Mouse (Mus musculus) left cerebral cortex, adult 2 months (tissue): ENCODE data around the gene Fam114a1. TPM values are rescaled to one million over a fixed set of nuclear protein-coding genes. Genes with fewer than 3 reads are reported as not detected.

ENCODE experiments used
- DNase-seq, 2 experiments: peaks; one replicate each; pipeline ENCODE4 v3.0.0; 2021 to 2022; ENCODE audit warnings: low spot score in 2 of 2, mixed read lengths in 1 of 2; ENCODE audit errors: extremely low spot score in 1 of 2
- H3K27ac ChIP-seq: fragments of 200-600 bp; 2 replicates; pipeline ENCODE4 v1.8.1; 2022
- H3K4me3 ChIP-seq: fragments of 200-600 bp; 2 replicates; pipeline ENCODE4 v1.8.1; 2022
- CTCF ChIP-seq: fragments of 200-600 bp; IDR thresholded peaks from 2 replicates; pipeline ENCODE4 v1.8.1; 2022; ENCODE audit warnings: antibody characterized with exemption, mild to moderate bottlenecking, moderate library complexity
- intact Hi-C: fragments of 180-260 bp; cut with DNase I; formaldehyde crosslinking; loops from one replicate; pipeline ENCODE4 v1.15.1; 2025
- long read RNA-seq, 2 experiments: library from polyadenylated mRNA; stranded (forward); transcript quantifications; one replicate each; pipeline ENCODE4 v2.0.0; 2021; ENCODE audit warnings: borderline mapping rate in 2 of 2
- total RNA-seq, 2 experiments: library from RNA; stranded (reverse); gene quantifications; 2 replicates each; pipeline ENCODE4 v1.2.3; 2021

Gene Fam114a1
- 1 to 10 TPM; 3.7 to 4.1 TPM for total RNA-seq
- long read RNA-seq, experiment 1, partial matches to known transcripts = 1 of 5 reads
- long read RNA-seq, experiment 1, other reads (novel, unspliced or antisense) = 0 of 5 reads
- long read RNA-seq, experiment 2, partial matches to known transcripts = 0 of 4 reads
- long read RNA-seq, experiment 2, other reads (novel, unspliced or antisense) = 0 of 4 reads

- peak; percentile 34 to 39 for DNase-seq
- H3K27ac ChIP-seq = no peak within 1 kb of the TSS
- peak within 1 kb of the TSS; percentile 64 for H3K4me3 ChIP-seq
- intact Hi-C loops = loop anchor here (10.0 kb wide), 2 partner anchors 85 to 675 kb away; no protein-coding TSS in a partner anchor
- no peak for TF ChIP-seq CTCF
These were observed at the start of gene Fam114a1 for GRCm38 (mm10) chr5:64969861-64970771. TSS of gene Fam114a1 (plus strand) at chr5:64970071.

- intact Hi-C loops = no loop called here
- Histone ChIP-seq H3K27ac (no peak overlapping the region), H3K4me3 (no peak overlapping the region)
- no peak for DNase-seq
- TF ChIP-seq CTCF = no peak
These were observed 46.9 kb upstream of the Fam114a1 start for GRCm38 (mm10) chr5:64922891-64923381.

DNA sequence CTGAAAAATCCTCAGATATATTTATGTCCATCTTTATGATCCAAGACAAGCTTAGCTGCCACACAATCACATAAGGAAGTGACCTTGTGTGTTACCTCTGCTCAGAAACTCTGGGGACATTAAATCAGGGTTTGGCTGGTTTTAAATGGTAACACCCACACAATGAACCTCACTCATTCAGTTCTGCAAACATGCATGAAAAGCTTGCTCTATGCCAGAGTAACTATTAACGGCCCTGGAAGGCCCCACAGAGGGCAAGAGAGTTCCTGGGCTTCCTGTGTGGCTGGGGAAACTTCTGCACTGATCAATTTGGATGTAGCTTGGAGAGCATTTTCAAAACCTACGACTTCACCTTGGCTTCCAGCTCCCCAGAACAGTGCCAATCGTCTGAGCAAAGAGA lies 37.7 kb upstream of the Fam114a1 start:
- H3K4me3 ChIP-seq = no peak overlapping the region
- no peak for DNase-seq
- no peak overlapping the region for H3K27ac ChIP-seq
- intact Hi-C loops = no loop called here
- TF ChIP-seq CTCF = no peak

DNA sequence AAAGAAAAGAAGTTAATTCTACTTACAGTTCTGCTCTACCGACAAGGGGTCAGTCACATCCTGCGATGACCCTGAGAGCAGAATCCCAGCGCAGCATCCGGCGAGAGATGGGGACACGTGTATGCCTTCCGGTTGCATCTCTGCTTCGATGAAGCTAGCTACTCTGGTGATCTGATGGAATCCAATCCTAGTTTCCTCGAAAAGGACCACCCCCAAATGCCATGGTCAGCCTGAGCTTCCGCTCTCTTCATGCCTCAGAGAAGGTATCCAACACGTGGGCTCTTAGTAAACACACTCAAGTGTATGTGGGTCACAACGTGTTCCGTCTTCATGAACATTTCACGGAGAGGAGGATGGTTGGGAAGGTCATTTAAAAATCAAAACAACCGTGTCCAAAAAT lies 37.1 kb upstream of the Fam114a1 start:
- intact Hi-C loops = no loop called here
- Histone ChIP-seq H3K27ac (no peak overlapping the region), H3K4me3 (no peak overlapping the region)
- no peak for DNase-seq
- no peak for TF ChIP-seq CTCF

GRCm38 (mm10) chr5:64951486-64951885 lies 18.4 kb upstream of the Fam114a1 start:
- DNase-seq = no peak
- no peak overlapping the region for H3K27ac ChIP-seq
- no peak for TF ChIP-seq CTCF
- intact Hi-C loops = no loop called here
- no peak overlapping the region for H3K4me3 ChIP-seq

- intact Hi-C loops = no loop called here
- H3K4me3 ChIP-seq = no peak overlapping the region
- DNase-seq = no peak
- TF ChIP-seq CTCF = no peak
- no peak overlapping the region for H3K27ac ChIP-seq
These were observed 14.9 kb upstream of the Fam114a1 start for GRCm38 (mm10) chr5:64954931-64955330.

DNA sequence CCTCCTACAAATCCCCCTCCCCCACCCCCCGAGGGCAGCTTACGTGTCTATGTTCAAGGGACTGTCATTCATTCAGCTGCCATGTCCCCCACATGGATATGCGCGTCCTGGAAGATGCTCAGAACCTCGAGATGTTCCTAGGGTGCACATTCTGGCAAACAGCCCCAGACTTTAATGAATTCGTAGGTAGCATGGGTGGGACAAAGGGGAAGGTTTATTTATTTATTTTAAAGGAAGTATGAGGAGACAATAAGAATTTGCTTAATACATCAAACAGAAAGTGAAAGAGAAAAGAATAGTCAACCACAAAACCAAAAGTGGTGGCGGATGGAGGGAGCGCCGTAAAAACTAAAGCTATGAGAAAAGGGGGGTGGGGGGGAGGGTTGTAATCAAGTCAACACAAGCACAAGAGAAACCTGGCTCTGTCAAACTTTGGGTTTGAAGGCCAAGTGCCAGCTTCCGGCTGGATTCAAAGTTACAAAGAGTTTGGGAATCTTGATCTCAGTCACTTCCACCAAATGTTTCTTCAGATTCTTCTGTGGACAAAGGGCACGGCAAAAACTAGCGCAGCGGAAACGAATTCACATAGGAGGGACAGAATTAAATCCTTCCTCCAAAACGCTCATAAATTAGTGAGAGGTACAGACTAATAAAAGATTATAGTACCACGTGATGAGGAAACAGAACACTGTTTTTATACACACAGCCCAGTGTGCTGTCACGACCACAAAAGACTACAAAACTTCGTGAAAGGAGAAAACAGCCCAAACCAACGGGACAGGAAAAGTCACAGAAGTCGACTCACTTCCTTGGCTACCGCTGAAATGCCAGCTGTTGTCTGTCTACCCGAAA lies 10.7 kb upstream of the Fam114a1 start:
- no peak for DNase-seq
- TF ChIP-seq CTCF = no peak
- H3K27ac ChIP-seq = peak overlapping the region; percentile 54; the same call in 1 of the 2 replicates
- H3K4me3 ChIP-seq = peak overlapping the region; percentile 37
- intact Hi-C loops = no loop called here

- Histone ChIP-seq H3K4me3 (peak within 1 kb of the TSS; percentile 37), H3K27ac (peak within 1 kb of the TSS; percentile 54; the same call in 1 of the 2 replicates)
- TF ChIP-seq CTCF = peak; percentile 80
These were observed 10.0 kb upstream of the Fam114a1 start, which contains the start of gene Tlr6 for GRCm38 (mm10) chr5:64959843-64960230. TSS of gene Tlr6 (minus strand) at chr5:64960097.

DNA sequence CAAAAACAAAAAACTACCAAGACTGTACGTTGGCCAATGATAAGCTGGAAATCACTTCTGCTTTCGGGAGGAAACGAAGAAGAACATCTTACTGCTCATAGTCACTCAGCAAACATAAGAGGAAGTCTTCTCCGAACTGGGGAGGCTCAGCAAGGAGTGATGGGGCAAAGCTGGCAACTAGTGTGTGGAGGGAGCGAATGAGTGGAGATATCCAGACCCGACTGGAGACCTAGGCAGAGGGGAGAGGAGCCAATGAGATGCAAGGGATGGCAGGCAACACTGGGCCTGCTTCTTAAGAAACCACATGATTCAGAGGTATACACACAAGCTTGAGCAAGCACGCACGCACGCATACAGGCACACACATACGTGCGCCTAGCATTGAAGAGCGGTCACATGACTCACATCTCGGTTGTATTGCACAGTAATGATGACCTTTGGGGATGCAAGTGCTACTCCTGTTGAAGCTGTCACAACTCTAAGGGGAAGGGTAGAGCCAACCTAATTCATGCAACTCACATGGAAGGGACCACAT lies 8.9 kb upstream of the Fam114a1 start:
- Histone ChIP-seq H3K4me3 (no peak overlapping the region), H3K27ac (no peak overlapping the region)
- intact Hi-C loops = loop anchor here (10.0 kb wide), 2 partner anchors 76 to 666 kb away; no protein-coding TSS in a partner anchor
- no peak for DNase-seq
- no peak for TF ChIP-seq CTCF

More at GRCm38 (mm10) chr5:64959843-64960230, 10.0 kb upstream of the Fam114a1 start, which contains the start of gene Tlr6:
- DNase-seq = peak; percentile 32 to 36
- intact Hi-C loops = loop anchor here (10.0 kb wide), 2 partner anchors 75 to 665 kb away; no protein-coding TSS in a partner anchor

GRCm38 (mm10) chr5:64963271-64963670 lies 6.6 kb upstream of the Fam114a1 start:
- no peak for DNase-seq
- Histone ChIP-seq H3K27ac (no peak overlapping the region), H3K4me3 (no peak overlapping the region)
- no peak for TF ChIP-seq CTCF
- intact Hi-C loops = loop anchor here (10.0 kb wide), 2 partner anchors 78 to 668 kb away; no protein-coding TSS in a partner anchor

- Histone ChIP-seq H3K4me3 (no peak overlapping the region), H3K27ac (no peak overlapping the region)
- intact Hi-C loops = loop anchor here (10.0 kb wide), 2 partner anchors 79 to 669 kb away; no protein-coding TSS in a partner anchor
- TF ChIP-seq CTCF = no peak
- DNase-seq = no peak
These were observed 6.1 kb upstream of the Fam114a1 start for GRCm38 (mm10) chr5:64963735-64964134.
